In the genomic region with DNA sequence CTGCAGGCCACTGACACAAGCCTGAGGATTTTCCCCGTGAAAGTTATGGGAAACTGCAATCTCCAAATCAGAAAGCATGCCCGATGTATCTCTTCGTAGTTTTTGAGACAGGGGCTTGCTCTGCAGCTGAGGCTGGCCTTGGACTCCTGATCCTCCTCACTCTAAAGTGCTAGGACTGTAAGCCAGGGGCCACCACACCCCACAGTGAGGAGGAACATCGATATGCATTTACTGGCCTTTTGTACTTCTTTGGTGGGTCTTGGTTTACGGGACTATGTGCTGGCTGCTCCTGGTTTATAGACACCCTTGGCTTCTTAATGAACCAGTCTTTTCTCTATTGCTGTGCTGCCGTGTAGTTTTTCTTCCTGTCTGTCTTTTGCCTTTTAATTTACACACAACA, we compare ENCODE assay signal across 22 mouse cellular contexts. TPM values are rescaled to one million over a fixed set of nuclear protein-coding genes. Genes with fewer than 3 reads are reported as not detected.
A peak's percentile ranks its signal among the peaks of the same experiment; 100 is the strongest.
DNase-seq lines count a peak whose midpoint lies in the region; ATAC-seq and TF ChIP-seq lines count a peak whose summit lies in the region.
"Had no signal": no experiment of that assay in that cellular context is flagged by ENCODE, and none has a peak within 500 bp of the region (broad histone marks: within the 10 kb centered on the region; RNA-seq: fewer than 3 reads in every experiment).

No protein-coding gene starts in this region.

- no peaks in the 10 kb centered on the region for H3K9me3 ChIP-seq in intestine, embryonic 15.5 days
- H3K9me3 ChIP-seq in intestine, embryonic 16.5 days (ENCODE audit: control insufficient read depth, low read length), result no peaks in the 10 kb centered on the region
- H3K9me3 ChIP-seq in intestine, postnatal 0 days (ENCODE audit: control insufficient read depth), result no peaks in the 10 kb centered on the region
- H3K9me3 ChIP-seq: G1E had no signal

- ATAC-seq in intestine, embryonic 15.5 days, result peak; percentile 51
- ATAC-seq in intestine, embryonic 16.5 days, result peak; percentile 65
- ATAC-seq in intestine, postnatal 0 days, result peak; percentile 52; the same call in 1 of the 2 replicates
- ATAC-seq: activated CD4-positive, CD25-positive, alpha-beta regulatory T cell, adult 4 months; CD4-positive, CD25-positive, alpha-beta regulatory T cell, adult 4 months; Patski had no signal

- no peak overlapping the region for H3K9ac ChIP-seq in intestine, embryonic 15.5 days
- H3K9ac ChIP-seq in intestine, embryonic 16.5 days (ENCODE audit: low read depth, low read length), result 0 out of 2 replicates have a peak overlapping the region, but pooled peaks have one; percentile 16
- H3K9ac ChIP-seq in intestine, postnatal 0 days (ENCODE audit: low read depth, low read length), result no peak overlapping the region

- DNase-seq in c-Kit-positive CD71-positive TER-119-positive erythroid progenitor cells, embryonic 14.5 days (ENCODE audit: low spot score), result no peak
- DNase-seq in B cell, adult 2 months, result no peak
- no peak for DNase-seq in layer of hippocampus, adult 11-12 months (ENCODE audit: low spot score)
- no peak for DNase-seq in spleen, adult 12 weeks (ENCODE audit: low spot score)
- DNase-seq: adrenal gland, adult 2 months; adrenal gland, adult 8-10 months; adrenal gland, postnatal 10 days; adrenal gland, postnatal 14 days; adrenal gland, postnatal 25 days; adrenal gland, postnatal 36 days; cerebellum, adult 11 months; cerebellum, adult 11-12 months; cerebellum, adult 18-20 months; cerebellum, adult 2 months had no signal

- no peaks in the 10 kb centered on the region for H3K36me3 ChIP-seq in intestine, embryonic 15.5 days
- H3K36me3 ChIP-seq in intestine, embryonic 16.5 days (ENCODE audit: control insufficient read depth, insufficient read depth, low read length), result no peaks in the 10 kb centered on the region
- H3K36me3 ChIP-seq in intestine, postnatal 0 days (ENCODE audit: control insufficient read depth, insufficient read depth), result no peaks in the 10 kb centered on the region
- no peaks in the 10 kb centered on the region for H3K36me3 ChIP-seq in small intestine, adult 2 months (ENCODE audit: control insufficient read depth, insufficient read depth, low read length)
- H3K36me3 ChIP-seq: G1E had no signal

- WGBS in intestine, embryonic 15.5 days, result 69% methylated on average over 6 of the region's 6 CpGs
- 60% methylated on average over 6 of the region's 6 CpGs for WGBS in intestine, embryonic 16.5 days
- 43% methylated on average over 6 of the region's 6 CpGs for WGBS in intestine, postnatal 0 days
- WGBS in small intestine, adult 2 months, result 28% methylated on average over 6 of the region's 6 CpGs

- no peaks in the 10 kb centered on the region for H3K27me3 ChIP-seq in intestine, embryonic 15.5 days (replicated peaks)
- no peaks in the 10 kb centered on the region for H3K27me3 ChIP-seq in intestine, embryonic 16.5 days (replicated peaks; ENCODE audit: control insufficient read depth, insufficient read depth, low read length)
- H3K27me3 ChIP-seq in intestine, postnatal 0 days (replicated peaks; ENCODE audit: control insufficient read depth, insufficient read depth, low read length), result no peaks in the 10 kb centered on the region
- H3K27me3 ChIP-seq in small intestine, adult 2 months (ENCODE audit: control insufficient read depth, insufficient read depth, low read length), result no peaks in the 10 kb centered on the region
- H3K27me3 ChIP-seq: Patski had no signal

- H3K4me1 ChIP-seq in intestine, embryonic 15.5 days (replicated peaks), result peaks cover 2% of the 10 kb centered on the region; the same call in 1 of the 2 replicates
- H3K4me1 ChIP-seq in intestine, embryonic 16.5 days (ENCODE audit: control insufficient read depth, insufficient read depth, low read length), result no peaks in the 10 kb centered on the region
- peaks cover 5% of the 10 kb centered on the region; the same call in 1 of the 2 replicates for H3K4me1 ChIP-seq in intestine, postnatal 0 days (replicated peaks; ENCODE audit: control insufficient read depth, insufficient read depth, low read length)
- H3K4me1 ChIP-seq in small intestine, adult 2 months (ENCODE audit: control insufficient read depth, insufficient read depth, insufficient read length, low read length), result peaks cover 26% of the 10 kb centered on the region

- TF ChIP-seq POLR2A in small intestine, adult 2 months (IDR thresholded peaks at IDR 0.05; ENCODE audit: low read depth, low read length), result no peak

- H3K4me2 ChIP-seq in intestine, embryonic 15.5 days (replicated peaks), result no peak overlapping the region
- H3K4me2 ChIP-seq in intestine, embryonic 16.5 days (ENCODE audit: low read depth, low read length), result no peak overlapping the region; the same call in 1 of the 2 replicates
- no peak overlapping the region for H3K4me2 ChIP-seq in intestine, postnatal 0 days (replicated peaks; ENCODE audit: low read depth)

- peak overlapping the region; percentile 7; the same call in 1 of the 2 replicates for H3K4me3 ChIP-seq in intestine, embryonic 15.5 days (replicated peaks)
- no peak overlapping the region for H3K4me3 ChIP-seq in intestine, embryonic 16.5 days (ENCODE audit: low read length)
- no peak overlapping the region for H3K4me3 ChIP-seq in intestine, postnatal 0 days (ENCODE audit: low read depth, low read length)
- H3K4me3 ChIP-seq in small intestine, adult 2 months (ENCODE audit: low read depth, low read length), result no peak overlapping the region

- 0 out of 2 replicates have a peak overlapping the region, but pooled peaks have one; percentile 18 for H3K27ac ChIP-seq in intestine, embryonic 15.5 days
- H3K27ac ChIP-seq in intestine, embryonic 16.5 days (ENCODE audit: low read length), result peak overlapping the region; percentile 68
- peak overlapping the region; percentile 71 for H3K27ac ChIP-seq in intestine, postnatal 0 days (ENCODE audit: low read depth, low read length)
- H3K27ac ChIP-seq in small intestine, adult 2 months (ENCODE audit: insufficient read depth, low read depth, low read length), result peak overlapping the region; percentile 84

- TF ChIP-seq CTCF in intestine, postnatal 0 days (IDR thresholded peaks at IDR 0.05; ENCODE audit: low read depth), result no peak
- no peak for TF ChIP-seq CTCF in small intestine, adult 2 months (IDR thresholded peaks at IDR 0.05; ENCODE audit: extremely low read depth, insufficient read length, insufficient replicate concordance, low read depth, low read length)

RNA-seq across cellular contexts. Expression of a gene that starts 8.1 kb away (rescaled TPM):
- polyA plus RNA-seq in intestine, embryonic 15.5 days (2015; fragmentation: Nextera tagmentation; extraction: Ambion mirVana), result 0.10 TPM in 2 replicates
- 0.12 TPM in 2 replicates for polyA plus RNA-seq in intestine, embryonic 16.5 days (2015; fragmentation: Nextera tagmentation; extraction: Ambion mirVana)
- polyA plus RNA-seq in intestine, postnatal 0 days (2015; fragmentation: Nextera tagmentation; extraction: Ambion mirVana), result 0.13 and 0.24 TPM in 2 replicates
- polyA plus RNA-seq in small intestine, adult 2 months (2012; rRNA removed), result 0.10 and 0.25 TPM in 2 replicates
- polyA plus RNA-seq: activated CD4-positive, CD25-positive, alpha-beta regulatory T cell, adult 4 months; CD4-positive, CD25-positive, alpha-beta regulatory T cell, adult 4 months; G1E; Patski had no signal

RNA-seq across cellular contexts. Expression of a gene that starts 25.0 kb away (rescaled TPM):
- 0.04 and 0.10 TPM in 2 replicates for polyA plus RNA-seq in intestine, embryonic 15.5 days (2015; fragmentation: Nextera tagmentation; extraction: Ambion mirVana)
- polyA plus RNA-seq in intestine, embryonic 16.5 days (2015; fragmentation: Nextera tagmentation; extraction: Ambion mirVana), result 0.13 and 0.16 TPM in 2 replicates
- polyA plus RNA-seq in intestine, postnatal 0 days (2015; fragmentation: Nextera tagmentation; extraction: Ambion mirVana), result 0.16 and 0.27 TPM in 2 replicates
- 0.17 and 0.86 TPM in 2 replicates for polyA plus RNA-seq in small intestine, adult 2 months (2012; rRNA removed)
- polyA plus RNA-seq: G1E had no signal

RNA-seq across cellular contexts. Expression of a gene that starts 42.9 kb away (rescaled TPM):
- 6.2 and 8.1 TPM in 2 replicates for polyA plus RNA-seq in intestine, embryonic 15.5 days (2015; fragmentation: Nextera tagmentation; extraction: Ambion mirVana)
- polyA plus RNA-seq in intestine, embryonic 16.5 days (2015; fragmentation: Nextera tagmentation; extraction: Ambion mirVana), result 11.9 and 19.2 TPM in 2 replicates
- polyA plus RNA-seq in intestine, postnatal 0 days (2015; fragmentation: Nextera tagmentation; extraction: Ambion mirVana), result 21.3 and 26.3 TPM in 2 replicates
- polyA plus RNA-seq in small intestine, adult 2 months (2012; rRNA removed), result 5.6 and 14.8 TPM in 2 replicates

RNA-seq across cellular contexts. Expression of a gene that starts 43.4 kb away (rescaled TPM):
- 23.8 and 25.1 TPM in 2 replicates for polyA plus RNA-seq in intestine, embryonic 15.5 days (2015; fragmentation: Nextera tagmentation; extraction: Ambion mirVana)
- polyA plus RNA-seq in intestine, embryonic 16.5 days (2015; fragmentation: Nextera tagmentation; extraction: Ambion mirVana), result 36.0 and 40.9 TPM in 2 replicates
- 46.8 and 53.2 TPM in 2 replicates for polyA plus RNA-seq in intestine, postnatal 0 days (2015; fragmentation: Nextera tagmentation; extraction: Ambion mirVana)
- 7.1 and 16.4 TPM in 2 replicates for polyA plus RNA-seq in small intestine, adult 2 months (2012; rRNA removed)

Comparison
In these comparisons a context has a peak if more than half of its experiments do, and no peak if none do; other contexts are left out.
1. H3K27ac ChIP-seq: peak in every context shown above with its lines; median percentile 84 in small intestine, adult 2 months; 71 in intestine, postnatal 0 days; 68 in intestine, embryonic 16.5 days; 18 in intestine, embryonic 15.5 days.